Mouse (Mus musculus) forebrain, embryonic 11.5 days (tissue): ENCODE measurements around the gene Sept9. TPM values are rescaled to one million over a fixed set of nuclear protein-coding genes. Genes with fewer than 3 reads are reported as not detected.

Experiments used
- ATAC-seq: fragments of 200-750 bp; cut with Nextera tagmentation; replicated peaks from 2 replicates; pipeline ENCODE4 v1.8.0; 2017; ENCODE audit warnings: moderate TSS enrichment; ENCODE audit not compliant: low FRiP score
- DNase-seq: peaks from one replicate; pipeline ENCODE4 v3.0.0-alpha.2; 2017; ENCODE audit warnings: low spot score
- H3K27ac ChIP-seq: fragments of 300-500 bp; sonication (generic); 2 replicates; pipeline ENCODE4 v1.5.1; 2014; ENCODE audit warnings: low read depth, low read length
- H3K27me3 ChIP-seq: fragments of 300-500 bp; sonication (generic); 2 replicates; pipeline ENCODE4 v1.6.1; 2014; ENCODE audit warnings: mild to moderate bottlenecking, low read length, mixed read lengths; ENCODE audit not compliant: control insufficient read depth, insufficient read depth
- H3K36me3 ChIP-seq: fragments of 300-500 bp; sonication (generic); 2 replicates; pipeline ENCODE4 v1.6.1; 2014; ENCODE audit warnings: mild to moderate bottlenecking, low read length, moderate library complexity, mixed read lengths; ENCODE audit not compliant: control insufficient read depth, insufficient read depth
- H3K4me1 ChIP-seq: fragments of 300-500 bp; sonication (generic); replicated peaks from 2 replicates; pipeline ENCODE4 v1.6.1; 2014; ENCODE audit warnings: low read length, mixed read lengths; ENCODE audit not compliant: control insufficient read depth, insufficient read depth
- H3K4me2 ChIP-seq: fragments of 300-500 bp; sonication (generic); 2 replicates; pipeline ENCODE4 v1.6.1; 2014; ENCODE audit warnings: low read depth, mild to moderate bottlenecking, low read length, moderate library complexity, mixed read lengths; ENCODE audit not compliant: severe bottlenecking
- H3K4me3 ChIP-seq: fragments of 300-500 bp; sonication (generic); 2 replicates; pipeline ENCODE4 v1.5.1; 2014; ENCODE audit warnings: low read depth, low read length
- H3K9ac ChIP-seq: fragments of 300-500 bp; sonication (generic); 2 replicates; pipeline ENCODE4 v1.6.1; 2014; ENCODE audit warnings: low read length
- H3K9me3 ChIP-seq: fragments of 300-500 bp; sonication (generic); 2 replicates; pipeline ENCODE4 v1.6.1; 2016; ENCODE audit warnings: low read length, mixed read lengths; ENCODE audit not compliant: control insufficient read depth
- WGBS: fragments of 180-500 bp; shearing (Covaris S2); extraction: QIAGEN DNeasy Blood & Tissue Kit; methylation state at CpG from one replicate; pipeline ENCODE4 v1.1.7; 2014; 5-methylcytosine and 5-hydroxymethylcytosine counted together
- polyA plus RNA-seq: library from polyadenylated mRNA; unstranded; fragments of >200 nt; fragmentation: Nextera tagmentation; extraction: Ambion mirVana; gene quantifications from 2 replicates; pipeline ENCODE4 v1.2.1, GENCODE M21; 2014

The Sept9 gene
- polyA plus RNA-seq, 1 experiment from 2014 or later: 172 TPM

- Histone ChIP-seq H3K4me3 (no peak overlapping the region), H3K4me1 (peaks cover 31% of the 10 kb centered on the region), H3K4me2 (no peak overlapping the region), H3K27me3 (no peaks in the 10 kb centered on the region), H3K9ac (no peak overlapping the region), H3K9me3 (no peaks in the 10 kb centered on the region), H3K27ac (no peak overlapping the region), H3K36me3 (peaks cover 22% of the 10 kb centered on the region)
- 93% methylated on average over 11 of the region's 11 CpGs for WGBS
- no peak for ATAC-seq
- no peak for DNase-seq
Measured at GRCm38 (mm10) chr11:117350462-117351222, 151.2 kb downstream of the Sept9 start.

GRCm38 (mm10) chr11:117353126-117353525 is 153.7 kb downstream of the Sept9 start:
- H3K4me1 ChIP-seq: peaks cover 12% of the 10 kb centered on the region; the same call in 1 of the 2 replicates

GRCm38 (mm10) chr11:117354107-117354506 is 154.6 kb downstream of the Sept9 start:
- H3K36me3 ChIP-seq: peaks cover 25% of the 10 kb centered on the region
- 88% methylated on average over 4 of the region's 4 CpGs for WGBS
- H3K9me3 ChIP-seq: no peaks in the 10 kb centered on the region
- no peak overlapping the region for H3K4me2 ChIP-seq
- no peak for ATAC-seq
- peaks cover 10% of the 10 kb centered on the region; the same call in 1 of the 2 replicates for H3K4me1 ChIP-seq
- no peak overlapping the region for H3K9ac ChIP-seq
- no peak overlapping the region for H3K27ac ChIP-seq
- no peaks in the 10 kb centered on the region for H3K27me3 ChIP-seq
- no peak overlapping the region for H3K4me3 ChIP-seq
- DNase-seq: no peak

More at GRCm38 (mm10) chr11:117353126-117353525, 153.7 kb downstream of the Sept9 start:
- WGBS: 93% methylated on average over 11 of the region's 11 CpGs
- H3K9me3 ChIP-seq: no peaks in the 10 kb centered on the region
- no peak overlapping the region for H3K27ac ChIP-seq
- H3K9ac ChIP-seq: no peak overlapping the region
- H3K4me2 ChIP-seq: no peak overlapping the region
- H3K4me3 ChIP-seq: no peak overlapping the region
- no peaks in the 10 kb centered on the region for H3K27me3 ChIP-seq
- DNase-seq (no peak), ATAC-seq (no peak)
- H3K36me3 ChIP-seq: peaks cover 25% of the 10 kb centered on the region

GRCm38 (mm10) chr11:117356937-117357336 is 157.5 kb downstream of the Sept9 start:
- H3K27me3 ChIP-seq: no peaks in the 10 kb centered on the region
- peaks cover 26% of the 10 kb centered on the region for H3K36me3 ChIP-seq
- WGBS: 85% methylated on average over 3 of the region's 3 CpGs
- H3K9me3 ChIP-seq: no peaks in the 10 kb centered on the region
- no peak overlapping the region for H3K4me2 ChIP-seq
- no peak overlapping the region for H3K4me3 ChIP-seq
- no peaks in the 10 kb centered on the region for H3K4me1 ChIP-seq
- H3K9ac ChIP-seq: no peak overlapping the region
- H3K27ac ChIP-seq: no peak overlapping the region
- DNase-seq (no peak), ATAC-seq (no peak)

GRCm38 (mm10) chr11:117357916-117358639 is 158.6 kb downstream of the Sept9 start:
- Histone ChIP-seq H3K9me3 (no peaks in the 10 kb centered on the region), H3K4me1 (no peaks in the 10 kb centered on the region), H3K27ac (no peak overlapping the region), H3K36me3 (peaks cover 24% of the 10 kb centered on the region), H3K27me3 (no peaks in the 10 kb centered on the region), H3K4me2 (no peak overlapping the region), H3K4me3 (no peak overlapping the region), H3K9ac (no peak overlapping the region)
- peak; percentile 50 for ATAC-seq
- 36% methylated on average over 8 of the region's 8 CpGs for WGBS
- peak; percentile 98 for DNase-seq

GRCm38 (mm10) chr11:117359161-117359560 is 159.7 kb downstream of the Sept9 start:
- WGBS: 85% methylated on average over 10 of the region's 10 CpGs
- no peak overlapping the region for H3K4me3 ChIP-seq
- peaks cover 22% of the 10 kb centered on the region for H3K36me3 ChIP-seq
- no peak overlapping the region for H3K4me2 ChIP-seq
- no peaks in the 10 kb centered on the region for H3K9me3 ChIP-seq
- DNase-seq (no peak), ATAC-seq (no peak)
- H3K27me3 ChIP-seq: no peaks in the 10 kb centered on the region
- no peak overlapping the region for H3K9ac ChIP-seq
- no peaks in the 10 kb centered on the region for H3K4me1 ChIP-seq
- H3K27ac ChIP-seq: no peak overlapping the region

- Histone ChIP-seq H3K27me3 (no peaks in the 10 kb centered on the region), H3K36me3 (peaks cover 22% of the 10 kb centered on the region), H3K4me2 (no peak overlapping the region), H3K27ac (no peak overlapping the region), H3K9ac (no peak overlapping the region), H3K4me3 (no peak overlapping the region), H3K9me3 (no peaks in the 10 kb centered on the region), H3K4me1 (no peaks in the 10 kb centered on the region)
- WGBS: 63% methylated on average over 5 of the region's 5 CpGs
- no peak for ATAC-seq
- DNase-seq: peak; percentile 84
Measured at GRCm38 (mm10) chr11:117359870-117360269, 160.4 kb downstream of the Sept9 start.

- H3K36me3 ChIP-seq: peaks cover 15% of the 10 kb centered on the region
- no peak overlapping the region for H3K4me3 ChIP-seq
- no peaks in the 10 kb centered on the region for H3K9me3 ChIP-seq
- H3K9ac ChIP-seq: no peak overlapping the region
- no peak overlapping the region for H3K27ac ChIP-seq
- no peak overlapping the region for H3K4me2 ChIP-seq
- ATAC-seq: no peak
- H3K27me3 ChIP-seq: no peaks in the 10 kb centered on the region
- WGBS: 80% methylated on average over 7 of the region's 7 CpGs
- no peak for DNase-seq
- no peaks in the 10 kb centered on the region for H3K4me1 ChIP-seq
Measured at GRCm38 (mm10) chr11:117360561-117360960, 161.1 kb downstream of the Sept9 start.
